Mouse (Mus musculus): ENCODE data around the gene Tcaim. TPM values are rescaled to one million over a fixed set of nuclear protein-coding genes. Genes with fewer than 3 reads are reported as not detected.
A peak's percentile ranks its signal among the peaks of the same experiment; 100 is the strongest.

Gene Tcaim
- polyA plus RNA-seq, 1 experiment from 2014 or later, result 5.7 TPM

DNA sequence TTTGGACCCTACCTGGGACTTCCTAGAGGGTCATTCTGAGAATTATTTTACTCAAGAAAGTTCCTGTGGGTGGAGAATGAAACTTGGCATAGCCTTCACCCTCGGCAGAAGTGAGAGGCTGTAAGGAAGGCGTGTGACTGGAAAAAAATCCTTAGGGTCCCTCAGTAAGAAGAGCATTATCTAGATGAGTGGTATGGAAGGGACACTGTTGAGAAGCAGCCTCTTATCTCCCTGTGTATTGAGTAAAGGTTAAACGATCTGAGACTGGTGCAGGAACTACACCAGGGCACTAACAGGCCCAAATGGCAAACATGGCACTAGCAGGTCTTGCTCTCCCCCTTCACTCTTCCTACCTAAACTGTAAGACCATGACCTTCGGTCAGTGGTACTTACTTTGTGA lies 60.9 kb downstream of the Tcaim start:
- no peak overlapping the region for H3K27ac ChIP-seq
- no peak overlapping the region for H3K4me3 ChIP-seq (ENCODE audit: inconsistent target)
- H3K79me2 ChIP-seq (ENCODE audit: inconsistent target), result peaks cover 44% of the 10 kb centered on the region
- H3K36me3 ChIP-seq (ENCODE audit: inconsistent target), result peaks cover 15% of the 10 kb centered on the region
- WGBS (ENCODE audit: missing documents), result 75% methylated on average over 4 of the region's 4 CpGs

DNA sequence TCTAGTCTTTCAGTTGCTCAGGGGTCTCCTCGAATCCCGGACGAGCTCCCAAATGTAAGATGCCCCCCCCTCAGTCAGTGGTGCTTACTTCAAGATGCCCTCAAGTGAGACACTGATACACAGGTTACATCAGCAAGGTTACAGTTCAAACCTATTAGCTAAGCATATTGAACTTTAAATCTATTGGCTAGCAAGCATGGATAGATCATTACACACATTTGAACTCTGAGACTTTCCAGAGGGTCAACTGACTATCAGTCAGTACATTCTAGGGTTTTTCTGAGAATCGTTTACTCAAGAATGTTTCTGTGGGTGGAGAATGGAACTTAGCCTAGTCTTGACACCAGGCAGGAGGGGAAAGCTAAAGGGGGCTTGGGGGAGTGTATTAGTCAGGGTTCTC lies 67.3 kb downstream of the Tcaim start:
- WGBS (ENCODE audit: missing documents), result 92% methylated on average over 4 of the region's 4 CpGs
- Histone ChIP-seq H3K27ac (no peak overlapping the region), H3K36me3 (ENCODE audit: inconsistent target) (no peaks in the 10 kb centered on the region), H3K79me2 (ENCODE audit: inconsistent target) (no peaks in the 10 kb centered on the region), H3K4me3 (ENCODE audit: inconsistent target) (no peak overlapping the region)

DNA sequence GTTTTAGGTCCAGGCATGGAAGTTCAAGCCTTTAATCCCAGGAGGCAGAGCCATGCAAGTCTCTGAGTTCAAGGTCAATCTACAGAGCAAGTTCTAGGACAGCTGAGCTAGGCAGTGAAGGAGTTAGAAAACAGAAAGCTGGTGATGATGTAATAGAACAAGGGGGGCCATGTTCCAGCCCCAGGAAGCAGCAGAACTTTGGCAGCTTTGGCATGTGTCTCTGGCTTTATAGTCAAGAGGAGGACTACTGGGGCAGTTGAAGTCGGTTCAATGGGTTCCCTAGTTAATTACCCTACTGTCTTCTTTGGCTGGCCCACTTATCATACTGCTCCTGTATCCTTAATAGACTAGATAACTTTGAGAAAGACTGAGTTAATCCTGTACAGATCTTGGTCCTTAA lies 69.3 kb downstream of the Tcaim start:
- Histone ChIP-seq H3K79me2 (ENCODE audit: inconsistent target) (no peaks in the 10 kb centered on the region), H3K4me3 (ENCODE audit: inconsistent target) (no peak overlapping the region), H3K36me3 (ENCODE audit: inconsistent target) (no peaks in the 10 kb centered on the region), H3K27ac (no peak overlapping the region)
- WGBS (ENCODE audit: missing documents), result 67% methylated on average over 1 of the region's 1 CpGs

GRCm38 (mm10) chr9:122875145-122875544 lies 69.8 kb downstream of the Tcaim start:
- 83% methylated on average over 2 of the region's 2 CpGs for WGBS (ENCODE audit: missing documents)
- Histone ChIP-seq H3K79me2 (ENCODE audit: inconsistent target) (no peaks in the 10 kb centered on the region), H3K4me3 (ENCODE audit: inconsistent target) (no peak overlapping the region)

DNA sequence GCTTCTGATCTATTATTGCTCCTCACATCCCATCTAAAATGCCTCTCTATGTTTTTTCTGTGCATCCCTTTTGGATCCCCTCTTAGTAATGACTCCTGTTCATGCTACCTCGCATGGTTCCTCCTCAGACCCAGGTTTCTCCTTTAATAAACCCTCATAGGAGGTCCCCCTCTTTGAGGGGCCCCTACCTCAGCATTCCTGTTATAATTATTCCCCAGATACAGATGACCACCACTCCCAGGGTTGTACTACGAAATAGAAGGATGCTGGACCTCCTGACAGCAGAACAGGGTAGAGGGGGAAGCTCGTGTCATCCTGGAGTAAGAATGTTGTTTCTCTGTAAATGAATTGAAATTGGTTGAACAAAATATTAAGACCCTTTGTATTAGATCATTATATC lies 80.0 kb downstream of the Tcaim start, which contains the start of gene Zkscan7:
Gene Zkscan7, plus strand, starts transcription at position 301 of the 400 bp plus-strand sequence.
- Histone ChIP-seq H3K79me2 (ENCODE audit: inconsistent target) (no peaks in the 10 kb centered on the region), H3K27ac (no peak within 1 kb of the TSS), H3K4me3 (ENCODE audit: inconsistent target) (peak within 1 kb of the TSS; percentile 8; the same call in 1 of the 2 replicates), H3K36me3 (ENCODE audit: inconsistent target) (no peaks in the 10 kb centered on the region)
- 86% methylated on average over 3 of the region's 3 CpGs for WGBS (ENCODE audit: missing documents)

More at GRCm38 (mm10) chr9:122875145-122875544, 69.8 kb downstream of the Tcaim start:
- H3K27ac ChIP-seq, result no peak overlapping the region
- no peaks in the 10 kb centered on the region for H3K36me3 ChIP-seq (ENCODE audit: inconsistent target)

Other genes starting within 250 kb of the Tcaim start
- gene Topaz1, start 58.2 kb upstream of the Tcaim start, polyA plus RNA-seq (2018), result not detected in 3 replicates
- not detected in 3 replicates for gene Gm35549, start 38.5 kb downstream of the Tcaim start, polyA plus RNA-seq (2018)
- 25.1 to 44.1 TPM (median 37.2 TPM) in 3 replicates for gene Zfp445, start 60.5 kb downstream of the Tcaim start, polyA plus RNA-seq (2018)
- 0.59 to 0.82 TPM (median 0.68 TPM) in 3 replicates for gene Zkscan7, start 80.1 kb downstream of the Tcaim start, polyA plus RNA-seq (2018)
- 0.87 to 1.9 TPM (median 1.1 TPM) in 3 replicates for gene Zfp105, start 117.5 kb downstream of the Tcaim start, polyA plus RNA-seq (2018)
- gene 1110059G10Rik, start 145.5 kb downstream of the Tcaim start, polyA plus RNA-seq (2018), result 20.6 to 40.0 TPM (median 30.1 TPM) in 3 replicates
- gene Kif15, start 145.5 kb downstream of the Tcaim start, polyA plus RNA-seq (2018), result 1.4 to 6.7 TPM (median 5.5 TPM) in 3 replicates
- gene Tmem42, start 215.8 kb downstream of the Tcaim start, polyA plus RNA-seq (2018), result 2.9 to 8.6 TPM (median 3.4 TPM) in 3 replicates
- not detected in 3 replicates for gene Tgm4, start 229.2 kb downstream of the Tcaim start, polyA plus RNA-seq (2018)